Mouse (Mus musculus) ES-E14 (cell line): ENCODE measurements around the gene Eif4a3. TPM values are rescaled to one million over a fixed set of nuclear protein-coding genes. Genes with fewer than 3 reads are reported as not detected.

Experiments used
- DNase-seq: peaks from one replicate; pipeline ENCODE4 v3.0.0-alpha.2; 2013; ENCODE audit warnings: low read depth, low spot score
- H3K27ac ChIP-seq: 2 replicates; pipeline ENCODE4 v1.5.1; 2012; ENCODE audit warnings: low read depth, mild to moderate bottlenecking, low read length, moderate library complexity, mixed read lengths; ENCODE audit not compliant: poor library complexity, insufficient read depth, severe bottlenecking
- H3K36me3 ChIP-seq: 2 replicates; pipeline ENCODE4 v1.6.1; 2012; ENCODE audit warnings: mild to moderate bottlenecking, low read length, moderate library complexity, mixed read lengths; ENCODE audit not compliant: control insufficient read depth, poor library complexity, insufficient read depth, severe bottlenecking
- H3K4me1 ChIP-seq, 2 experiments: fragments of 150-350 bp in 1 of 2; sonication (generic) in 1 of 2; 2 replicates each; pipeline ENCODE4 v1.6.1; 2012; ENCODE audit warnings: low read length in 2 of 2, mild to moderate bottlenecking in 1 of 2, mixed read lengths in 1 of 2; ENCODE audit not compliant: control insufficient read depth in 2 of 2, insufficient read depth in 2 of 2, poor library complexity in 1 of 2
- H3K4me3 ChIP-seq, 2 experiments: fragments of 150-350 bp in 1 of 2; sonication (generic) in 1 of 2; 2 replicates each; pipeline ENCODE4 v1.5.1; 2012; ENCODE audit warnings: low read length in 2 of 2, low read depth in 1 of 2, mild to moderate bottlenecking in 1 of 2, mixed read lengths in 1 of 2; ENCODE audit not compliant: insufficient read depth in 1 of 2, poor library complexity in 1 of 2, severe bottlenecking in 1 of 2
- H3K9ac ChIP-seq: 2 replicates; pipeline ENCODE4 v1.6.1; 2012; ENCODE audit warnings: low read depth, mild to moderate bottlenecking, low read length, mixed read lengths; ENCODE audit not compliant: poor library complexity, insufficient read depth, severe bottlenecking
- H3K9me3 ChIP-seq: fragments of 150-350 bp; sonication (generic); 2 replicates; pipeline ENCODE4 v1.6.1; 2012; ENCODE audit warnings: low read depth, mild to moderate bottlenecking, low read length; ENCODE audit not compliant: control insufficient read depth, insufficient read depth
- CHD2 ChIP-seq: IDR thresholded peaks from 2 replicates; pipeline ENCODE4 v1.6.1; 2014; ENCODE audit warnings: mild to moderate bottlenecking, low read depth, low read length, inconsistent platforms
- HCFC1 ChIP-seq: IDR thresholded peaks from 2 replicates; pipeline ENCODE4 v1.6.1; 2012; ENCODE audit warnings: low read length, inconsistent platforms, borderline replicate concordance; ENCODE audit not compliant: insufficient read depth
- MAFK ChIP-seq: IDR thresholded peaks from 2 replicates; pipeline ENCODE4 v1.6.1; 2014; ENCODE audit warnings: mild to moderate bottlenecking, low read depth, low read length, inconsistent platforms; ENCODE audit not compliant: insufficient read depth
- ZC3H11A ChIP-seq: IDR thresholded peaks from 2 replicates; pipeline ENCODE4 v1.6.1; 2012; ENCODE audit warnings: low read depth, mild to moderate bottlenecking, inconsistent platforms, low read length, borderline replicate concordance
- ZNF384 ChIP-seq: IDR thresholded peaks from 2 replicates; pipeline ENCODE4 v1.6.1; 2012; ENCODE audit warnings: low read depth, low read length, inconsistent platforms
- in situ Hi-C, 2 experiments: fragments of 600-800 bp; cut with MboI; formaldehyde crosslinking; loops; one replicate each; pipeline ENCODE4 v1.15.1; 2025; ENCODE audit warnings: low sequenced_read_pairs in 2 of 2, inconsistent platforms in 1 of 2; ENCODE audit not compliant: unreplicated experiment in 2 of 2
- total RNA-seq: library from RNA; depleted of rRNA; stranded (reverse); fragments of 300-350 nt; gene quantifications from 2 replicates; pipeline ENCODE4 v1.2.3, GENCODE M21; 2012

The Eif4a3 gene
- total RNA-seq, 1 experiment, result 400 TPM

GRCm38 (mm10) chr11:119339637-119340036 is 39.7 kb upstream of the Eif4a3 start:
- H3K9me3 ChIP-seq, result no peaks in the 10 kb centered on the region
- in situ Hi-C loops, result no loop called here
- no peak overlapping the region for H3K9ac ChIP-seq
- TF ChIP-seq ZNF384, result no peak
- TF ChIP-seq ZC3H11A, result peak; percentile 24
- H3K27ac ChIP-seq, result no peak overlapping the region
- H3K4me3 ChIP-seq, result no peak overlapping the region
- no peaks in the 10 kb centered on the region for H3K36me3 ChIP-seq
- no peaks in the 10 kb centered on the region for H3K4me1 ChIP-seq
- peak; percentile 70 for DNase-seq

GRCm38 (mm10) chr11:119339179-119339578 is 39.3 kb upstream of the Eif4a3 start:
- TF ChIP-seq CHD2, result no peak
- Histone ChIP-seq H3K9me3 (no peaks in the 10 kb centered on the region), H3K9ac (no peak overlapping the region), H3K27ac (no peak overlapping the region), H3K4me3 (no peak overlapping the region), H3K36me3 (no peaks in the 10 kb centered on the region), H3K4me1 (no peaks in the 10 kb centered on the region)
- DNase-seq, result no peak
- in situ Hi-C loops, result no loop called here

GRCm38 (mm10) chr11:119338271-119339059 is 38.6 kb upstream of the Eif4a3 start:
- Histone ChIP-seq H3K27ac (no peak overlapping the region), H3K4me1 (no peaks in the 10 kb centered on the region), H3K36me3 (no peaks in the 10 kb centered on the region), H3K9me3 (no peaks in the 10 kb centered on the region), H3K4me3 (no peak overlapping the region), H3K9ac (no peak overlapping the region)
- no peak for TF ChIP-seq MAFK
- no peak for TF ChIP-seq ZNF384
- TF ChIP-seq HCFC1, result no peak
- TF ChIP-seq CHD2, result no peak
- no peak for TF ChIP-seq ZC3H11A
- DNase-seq, result no peak
- in situ Hi-C loops, result no loop called here

- Histone ChIP-seq H3K36me3 (no peaks in the 10 kb centered on the region), H3K4me3 (no peak overlapping the region), H3K9ac (no peak overlapping the region), H3K9me3 (no peaks in the 10 kb centered on the region), H3K4me1 (no peaks in the 10 kb centered on the region; a peak in 1 of 4 replicates), H3K27ac (no peak overlapping the region)
- no peak for DNase-seq
- TF ChIP-seq ZNF384, result no peak
- TF ChIP-seq CHD2, result no peak
- no peak for TF ChIP-seq HCFC1
- in situ Hi-C loops, result no loop called here
Observed at GRCm38 (mm10) chr11:119331970-119332369, 32.1 kb upstream of the Eif4a3 start.

- Histone ChIP-seq H3K9me3 (no peaks in the 10 kb centered on the region), H3K36me3 (no peaks in the 10 kb centered on the region), H3K4me1 (no peaks in the 10 kb centered on the region; a peak in 1 of 4 replicates), H3K4me3 (no peak overlapping the region), H3K9ac (no peak overlapping the region), H3K27ac (no peak overlapping the region)
- TF ChIP-seq ZC3H11A (no peak), ZNF384 (no peak), HCFC1 (no peak), MAFK (no peak), CHD2 (no peak)
- in situ Hi-C loops, result no loop called here
- DNase-seq, result no peak
Observed at GRCm38 (mm10) chr11:119330592-119330991, 30.7 kb upstream of the Eif4a3 start.
